Mouse (Mus musculus) kidney, adult 8-10 months (tissue): ENCODE results near the gene Gm27027.

Experiments used
- DNase-seq, 2 experiments: peaks; one replicate each; pipeline ENCODE4 v3.0.0; 2022

Gene Gm27027

GRCm38 (mm10) chr2:93976436-93977252 is 19.5 kb downstream of the Gm27027 start:
- peak; percentile 26 to 46 for DNase-seq

DNA sequence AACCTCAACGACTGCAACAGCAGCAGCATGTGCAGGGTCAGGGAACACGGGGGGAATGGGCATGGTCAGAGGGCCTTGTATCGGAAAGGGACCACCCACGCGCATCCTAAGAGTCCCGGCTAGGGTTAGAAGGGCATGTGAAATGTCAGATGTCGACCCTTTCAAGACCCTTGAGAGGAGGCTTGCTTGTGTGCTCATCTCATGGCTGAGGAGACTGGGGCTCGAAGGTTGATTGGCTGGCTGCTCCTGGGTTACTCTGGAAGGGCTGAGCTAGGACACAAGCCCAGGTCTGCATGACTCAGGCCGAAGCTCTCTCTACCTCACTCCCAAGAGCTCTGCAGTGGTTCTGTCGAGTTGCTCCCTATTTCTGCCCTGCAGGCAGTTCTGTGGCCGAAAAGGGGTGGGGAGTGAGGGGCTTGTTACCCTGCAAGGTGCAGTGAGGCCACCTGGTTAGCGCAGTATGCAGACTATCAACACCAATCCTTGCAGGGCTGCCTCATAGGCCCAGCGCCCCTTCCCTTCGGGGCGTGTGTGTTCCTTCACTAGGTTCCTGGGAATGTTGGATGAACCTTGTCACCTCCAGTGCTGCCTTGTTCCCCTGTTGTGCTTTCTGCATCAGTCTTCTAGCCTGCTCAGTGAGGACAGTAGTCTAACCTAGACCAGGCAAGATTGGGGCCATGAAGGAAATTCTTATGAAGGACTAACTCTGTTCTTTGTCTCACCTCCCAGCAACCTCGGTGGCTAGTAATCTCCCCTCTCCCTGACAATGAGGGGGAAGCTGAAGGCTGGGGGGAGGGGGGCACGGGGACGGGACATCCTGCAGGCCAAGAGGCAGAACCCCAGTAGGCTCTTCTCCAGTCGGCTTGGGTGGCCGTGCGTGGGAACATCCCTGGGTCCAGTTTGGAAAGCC is 20.4 kb downstream of the Gm27027 start:
- DNase-seq = no peak

DNA sequence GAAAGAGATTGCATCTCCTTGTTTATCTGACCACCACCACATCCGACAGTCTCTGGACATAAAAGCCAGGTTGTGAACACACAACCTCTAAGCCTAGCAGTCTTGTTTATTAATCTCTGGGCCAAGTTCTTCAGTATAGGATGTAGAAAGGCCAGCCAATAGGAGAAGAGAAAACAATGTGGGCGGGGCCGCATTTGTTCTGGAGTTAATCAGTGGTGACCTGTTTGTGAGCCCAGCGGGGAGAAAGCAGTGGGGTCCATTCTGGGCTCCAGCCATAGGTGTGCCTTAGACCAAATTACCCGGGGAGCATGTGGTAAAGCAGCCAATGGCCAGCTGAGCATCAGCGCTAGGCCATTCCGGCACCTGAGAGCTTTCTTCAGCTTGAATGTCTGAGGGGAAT is 21.1 kb downstream of the Gm27027 start:
- DNase-seq = no peak

DNA sequence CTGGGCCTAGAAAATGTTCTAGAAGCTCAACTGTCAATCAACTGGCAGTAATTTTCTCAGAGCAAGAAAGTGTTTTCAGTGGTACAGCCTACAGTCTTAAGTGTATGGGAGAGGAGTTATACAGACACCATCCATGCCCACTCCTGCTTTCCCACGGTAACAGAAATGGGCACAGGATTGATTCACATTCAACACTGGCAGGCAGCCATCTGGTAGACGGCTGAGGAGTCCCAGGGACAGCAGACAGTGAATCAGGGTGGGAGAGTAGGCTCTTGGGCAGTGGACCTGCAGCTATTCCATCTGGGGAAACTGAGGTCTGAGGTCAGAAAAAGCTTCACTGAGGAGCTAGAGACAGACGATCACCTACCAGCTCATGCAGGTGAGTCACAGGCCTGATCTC is 24.5 kb downstream of the Gm27027 start:
- DNase-seq = no peak

DNA sequence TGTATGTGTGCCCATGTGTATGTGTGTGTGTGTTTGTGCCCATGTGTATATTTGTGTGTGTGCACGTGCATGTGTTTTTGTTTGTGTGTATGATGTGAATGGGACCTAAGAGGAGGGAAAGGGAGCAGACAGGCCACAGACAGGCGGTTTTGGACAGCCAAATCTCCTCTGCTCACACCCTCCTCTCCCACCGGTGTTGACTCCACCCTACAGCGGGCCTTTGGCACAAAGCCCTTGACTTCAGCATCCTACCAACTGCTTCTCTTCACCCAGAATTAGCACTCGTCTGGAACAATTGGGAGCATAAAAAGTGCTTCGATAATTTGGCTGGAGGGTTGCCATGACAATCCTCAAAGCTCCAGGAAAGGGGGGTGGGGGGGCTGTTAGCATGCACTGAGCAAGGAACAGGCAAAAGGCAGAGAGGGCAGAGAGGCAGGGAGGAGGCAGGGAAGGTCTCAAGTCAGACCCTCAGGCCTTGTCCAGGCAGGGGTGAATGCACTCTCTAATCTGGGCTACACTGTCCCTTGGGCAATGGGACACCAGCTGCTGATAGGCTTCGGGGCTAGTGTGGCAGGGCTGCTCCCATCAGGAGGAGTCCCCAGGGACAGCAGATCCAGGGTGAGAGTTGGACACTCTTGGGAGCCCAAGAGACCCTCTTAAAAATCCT is 31.5 kb downstream of the Gm27027 start:
- no peak for DNase-seq

- no peak for DNase-seq
These were observed 32.4 kb downstream of the Gm27027 start for GRCm38 (mm10) chr2:93963802-93964201.

DNA sequence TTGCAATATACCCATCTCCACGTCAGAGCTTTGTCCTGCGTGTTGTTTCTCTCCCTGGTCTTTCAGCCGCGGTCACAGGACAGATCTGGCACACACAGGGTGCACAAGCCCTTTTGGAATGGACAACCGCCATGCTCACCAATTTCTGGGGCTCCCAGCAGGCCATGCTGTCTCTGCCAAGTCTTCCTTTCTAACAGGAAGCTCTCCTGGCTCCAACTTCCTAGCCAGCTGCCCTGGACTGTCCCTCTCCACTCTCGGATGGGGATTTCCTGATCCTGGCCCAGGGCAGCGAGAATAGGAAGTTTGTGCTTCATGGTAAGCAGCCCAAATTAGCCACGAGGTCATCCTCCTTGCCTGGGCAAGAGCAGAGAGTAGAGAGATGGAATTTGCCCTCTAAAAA is 34.4 kb downstream of the Gm27027 start:
- DNase-seq = peak; percentile 44 to 59

GRCm38 (mm10) chr2:93959346-93959745 is 36.8 kb downstream of the Gm27027 start:
- no peak for DNase-seq

DNA sequence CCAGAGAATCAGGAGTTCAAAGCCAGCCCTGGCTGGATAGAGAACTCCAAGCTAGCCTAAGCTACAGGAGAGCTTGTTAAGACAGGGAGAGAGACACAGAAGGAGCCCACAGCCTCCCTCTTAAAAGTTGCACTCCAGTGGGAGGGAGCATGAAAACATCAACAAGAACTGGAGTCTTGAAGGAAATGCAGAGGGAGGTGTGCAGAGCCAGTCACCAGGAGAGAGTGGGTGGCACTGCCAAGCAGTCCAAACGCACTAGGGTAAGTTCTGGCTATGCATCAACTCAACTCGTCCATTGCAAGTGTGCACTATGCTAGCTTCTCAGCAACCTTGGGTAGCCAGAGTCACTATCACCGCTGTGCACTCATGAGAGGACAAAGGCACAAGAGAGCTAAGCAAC is 37.9 kb downstream of the Gm27027 start:
- DNase-seq = no peak

DNA sequence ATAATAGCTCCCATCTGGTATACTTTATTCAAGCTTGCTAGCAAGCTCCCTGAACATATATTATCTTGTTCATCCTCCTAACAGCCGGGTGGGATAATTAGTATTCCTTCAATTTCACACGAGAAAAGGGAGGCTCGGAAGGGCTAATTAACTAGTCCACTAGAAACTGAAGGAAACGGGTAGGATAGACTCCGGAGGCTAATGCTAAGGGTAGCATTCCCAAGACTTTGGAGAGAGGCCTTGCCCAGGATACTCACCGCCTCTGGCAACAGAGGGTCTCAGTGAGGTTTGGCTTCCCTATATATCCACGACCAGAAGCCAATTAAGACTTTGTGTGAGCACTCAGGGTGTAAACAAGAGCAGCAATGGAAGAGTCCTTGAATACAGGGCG is 38.4 kb downstream of the Gm27027 start:
- DNase-seq = no peak

DNA sequence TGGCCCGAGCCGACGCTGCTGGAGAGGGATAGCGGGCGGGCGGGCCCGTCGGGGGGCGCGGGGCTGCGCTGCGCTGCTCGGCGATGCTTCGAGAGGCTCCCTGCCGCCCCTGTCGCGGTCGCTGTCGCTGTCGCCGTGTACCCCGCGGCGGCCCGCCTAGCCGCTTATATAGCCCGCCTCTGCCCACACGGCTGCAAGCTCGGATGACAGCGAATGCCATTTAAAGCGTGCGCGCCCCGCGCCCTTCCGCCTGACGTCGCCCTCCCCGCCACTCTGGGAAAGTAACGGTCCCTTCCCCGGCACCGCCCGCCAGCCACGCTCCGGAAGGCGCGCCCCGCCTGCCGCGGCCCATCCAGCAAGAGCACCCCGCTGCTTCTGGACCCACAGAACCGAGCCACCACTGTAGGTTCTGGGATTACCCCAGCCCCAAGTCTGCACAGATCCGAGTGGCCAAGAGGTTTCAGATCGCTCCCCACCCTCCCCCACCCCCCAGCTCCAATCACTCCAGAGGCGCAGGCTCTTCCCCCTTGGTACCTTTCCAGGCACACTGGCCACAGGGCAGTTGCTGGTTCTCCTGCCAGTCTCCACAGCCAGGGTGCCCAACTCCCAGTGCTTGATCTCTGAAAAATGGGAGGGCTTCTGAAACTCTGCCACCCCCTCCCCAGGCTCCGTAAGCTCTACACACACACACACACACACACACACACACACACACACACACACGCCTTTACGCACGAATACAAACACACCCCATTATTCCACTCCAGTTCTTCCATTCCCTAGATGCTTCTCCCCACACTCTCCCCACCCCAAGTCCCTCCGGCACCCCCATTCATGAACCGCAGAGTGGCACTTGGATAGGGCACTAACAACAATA is 39.0 kb downstream of the Gm27027 start, which contains the start of gene Gm13889:
TSS of gene Gm13889 (minus strand) at position 294 of the 877 bp plus-strand sequence.
- peak; percentile 63 to 70 for DNase-seq

- peak in 1 of 2 experiments; percentile 17 for DNase-seq
These were observed 39.8 kb downstream of the Gm27027 start for GRCm38 (mm10) chr2:93956331-93956801.

DNA sequence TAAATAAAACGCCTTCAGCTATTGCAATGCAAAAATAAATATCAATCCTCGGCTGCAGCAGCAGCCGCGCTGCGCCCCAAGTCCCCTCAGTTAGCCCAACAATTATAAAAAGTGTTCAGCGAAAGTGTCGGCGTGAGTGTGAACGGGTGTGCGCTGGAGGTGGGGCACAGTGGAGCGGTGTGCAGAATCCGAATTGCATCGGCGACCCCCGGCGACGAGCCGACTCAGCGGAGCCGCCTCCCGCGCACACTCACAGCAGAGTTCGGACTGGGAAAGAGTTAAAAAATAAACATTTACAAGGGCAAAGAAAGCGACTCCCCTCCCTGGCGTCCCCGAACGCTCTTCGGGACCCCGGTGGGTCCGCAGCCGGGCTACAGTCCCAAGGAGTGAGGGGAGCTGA is 40.3 kb downstream of the Gm27027 start:
- DNase-seq = no peak

- no peak for DNase-seq
These were observed 41.2 kb downstream of the Gm27027 start for GRCm38 (mm10) chr2:93954781-93955578.

- no peak for DNase-seq
These were observed 42.4 kb downstream of the Gm27027 start for GRCm38 (mm10) chr2:93953726-93954125.

GRCm38 (mm10) chr2:93946976-93947375 is 49.2 kb downstream of the Gm27027 start:
- DNase-seq = no peak

DNA sequence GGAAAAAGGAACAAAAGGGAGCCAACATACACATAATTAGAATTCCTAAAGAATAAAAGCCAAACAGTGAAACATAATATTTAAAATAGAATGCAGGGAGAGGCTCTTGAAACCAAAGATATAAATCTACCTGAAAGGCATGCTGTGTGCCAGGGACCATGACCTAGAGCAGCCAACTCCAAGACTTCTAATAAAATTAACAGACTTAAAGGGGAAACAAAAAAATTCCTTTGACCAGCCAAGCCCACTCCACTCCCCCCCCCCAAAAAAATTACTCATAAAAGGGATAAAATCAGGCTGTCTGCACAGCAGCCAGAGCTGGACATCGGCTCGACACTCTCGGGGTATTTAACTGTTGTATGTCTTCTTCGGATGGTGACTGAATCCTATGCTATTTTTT is 51.3 kb downstream of the Gm27027 start:
- no peak for DNase-seq

DNA sequence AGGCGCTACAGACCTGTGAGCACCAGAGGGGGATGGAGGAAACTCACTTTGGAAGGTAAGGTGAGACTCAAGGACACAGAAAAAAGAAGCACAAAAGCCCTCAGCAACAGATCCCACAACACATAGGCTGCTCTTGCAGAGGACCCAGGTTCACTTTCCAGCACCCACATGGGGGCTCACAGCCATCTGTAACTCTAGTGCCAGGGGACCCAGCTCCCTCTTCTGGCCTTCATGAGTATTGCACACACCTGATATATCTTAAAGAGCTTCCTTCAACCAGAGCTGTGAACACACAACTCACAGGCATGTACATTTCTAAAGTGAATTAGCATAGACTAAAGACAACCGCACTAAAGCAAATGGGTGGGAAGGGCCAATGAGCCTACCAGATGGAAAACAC is 52.1 kb downstream of the Gm27027 start:
- no peak for DNase-seq

- no peak for DNase-seq
These were observed 54.5 kb downstream of the Gm27027 start for GRCm38 (mm10) chr2:93941670-93942069.

- no peak for DNase-seq
These were observed 57.6 kb downstream of the Gm27027 start for GRCm38 (mm10) chr2:93938534-93938933.

DNA sequence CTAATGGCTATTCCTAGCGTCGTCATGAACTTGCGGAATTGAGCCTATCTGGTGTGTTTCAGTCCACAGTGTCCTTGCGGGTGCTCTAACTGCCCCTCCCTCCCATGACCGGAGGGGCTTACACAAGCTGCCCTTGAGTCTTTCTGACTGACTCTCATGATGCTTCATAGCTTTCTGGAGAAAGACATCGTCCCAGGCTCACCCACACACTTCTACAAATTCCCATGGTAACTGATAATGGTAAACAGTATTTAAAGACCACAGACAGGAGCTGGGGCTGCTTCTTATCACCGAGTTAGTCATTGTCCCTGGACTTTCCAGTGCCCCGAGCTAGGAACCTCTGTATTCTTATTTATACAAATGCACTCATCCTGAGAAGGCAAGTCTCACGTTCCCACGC is 67.3 kb downstream of the Gm27027 start:
- no peak for DNase-seq
